ENCODE assay signal across 8 mouse cellular contexts in genomic region chr5:71656771-71657170, GRCm38 (mm10). TPM values are rescaled to one million over a fixed set of nuclear protein-coding genes. Genes with fewer than 3 reads are reported as not detected.
A peak's percentile ranks its signal among the peaks of the same experiment; 100 is the strongest.
DNase-seq lines count a peak whose midpoint lies in the region; ATAC-seq lines count a peak whose summit lies in the region.
"Had no signal": no experiment of that assay in that cellular context is flagged by ENCODE, and none has a peak within 500 bp of the region (broad histone marks: within the 10 kb centered on the region; RNA-seq: fewer than 3 reads in every experiment).

No protein-coding gene starts in this region.

- peak overlapping the region; percentile 60; the same call in 1 of the 2 replicates for H3K4me3 ChIP-seq in lung, embryonic 16.5 days (ENCODE audit: low read length)
- peak overlapping the region; percentile 51; the same call in 1 of the 2 replicates for H3K4me3 ChIP-seq in forebrain, embryonic 11.5 days (ENCODE audit: low read depth, low read length)
- peak overlapping the region; percentile 59 for H3K4me3 ChIP-seq in neural tube, embryonic 14.5 days (ENCODE audit: low read depth, low read length)

- no peak for ATAC-seq in lung, embryonic 16.5 days (ENCODE audit: low read depth)
- no peak for ATAC-seq in forebrain, embryonic 11.5 days (replicated peaks; ENCODE audit: low FRiP score)
- no peak for ATAC-seq in neural tube, embryonic 14.5 days (ENCODE audit: low read depth)

- DNase-seq in lung, postnatal 14 days: no peak
- DNase-seq in forebrain, embryonic 11.5 days (ENCODE audit: low spot score): no peak
- DNase-seq in layer of hippocampus, adult 9-11 months: peak; percentile 56
- DNase-seq in lung, postnatal 4 days: no peak
- DNase-seq in spleen, adult 12 weeks (ENCODE audit: low spot score): no peak

- H3K27me3 ChIP-seq in lung, embryonic 16.5 days (ENCODE audit: control insufficient read depth, insufficient read depth, low read depth, low read length): peaks cover 17% of the 10 kb centered on the region
- H3K27me3 ChIP-seq in forebrain, embryonic 11.5 days (ENCODE audit: control insufficient read depth, insufficient read depth, low read length): peaks cover 4% of the 10 kb centered on the region
- peaks cover 5% of the 10 kb centered on the region for H3K27me3 ChIP-seq in neural tube, embryonic 14.5 days (ENCODE audit: control insufficient read depth, insufficient read depth, low read length)

- no peak overlapping the region for H3K27ac ChIP-seq in lung, embryonic 16.5 days (ENCODE audit: low read length)
- no peak overlapping the region for H3K27ac ChIP-seq in forebrain, embryonic 11.5 days (ENCODE audit: low read depth, low read length)
- no peak overlapping the region for H3K27ac ChIP-seq in neural tube, embryonic 14.5 days (ENCODE audit: low read depth, low read length)
- H3K27ac ChIP-seq: macrophage had no signal

- no peaks in the 10 kb centered on the region for H3K4me1 ChIP-seq in lung, embryonic 16.5 days (replicated peaks; ENCODE audit: control insufficient read depth, insufficient read depth, low read length)
- peaks cover 5% of the 10 kb centered on the region; the same call in 1 of the 2 replicates for H3K4me1 ChIP-seq in forebrain, embryonic 11.5 days (replicated peaks; ENCODE audit: control insufficient read depth, insufficient read depth, low read length)
- H3K4me1 ChIP-seq in neural tube, embryonic 14.5 days (ENCODE audit: control insufficient read depth, insufficient read depth, low read length): no peaks in the 10 kb centered on the region

- H3K9me3 ChIP-seq in lung, embryonic 16.5 days (ENCODE audit: control insufficient read depth, low read length): no peaks in the 10 kb centered on the region
- H3K9me3 ChIP-seq in forebrain, embryonic 11.5 days (ENCODE audit: control insufficient read depth, low read length): no peaks in the 10 kb centered on the region
- H3K9me3 ChIP-seq in neural tube, embryonic 14.5 days (ENCODE audit: control insufficient read depth, low read length): no peaks in the 10 kb centered on the region

- no peaks in the 10 kb centered on the region for H3K36me3 ChIP-seq in lung, embryonic 16.5 days (ENCODE audit: control insufficient read depth, insufficient read depth, low read length)
- H3K36me3 ChIP-seq in forebrain, embryonic 11.5 days (ENCODE audit: control insufficient read depth, insufficient read depth, low read length): no peaks in the 10 kb centered on the region
- no peaks in the 10 kb centered on the region for H3K36me3 ChIP-seq in neural tube, embryonic 14.5 days (ENCODE audit: control insufficient read depth, insufficient read depth, low read length)

- WGBS in lung, embryonic 16.5 days: 3% methylated on average over 10 of the region's 10 CpGs
- 4% methylated on average over 10 of the region's 10 CpGs for WGBS in forebrain, embryonic 11.5 days
- 11% methylated on average over 10 of the region's 10 CpGs for WGBS in neural tube, embryonic 14.5 days

- peak overlapping the region; percentile 97 for H3K4me2 ChIP-seq in lung, embryonic 16.5 days (ENCODE audit: low read depth, low read length)
- peak overlapping the region; percentile 88 for H3K4me2 ChIP-seq in forebrain, embryonic 11.5 days (ENCODE audit: low read depth, low read length, severe bottlenecking)
- H3K4me2 ChIP-seq in neural tube, embryonic 14.5 days (ENCODE audit: low read depth, low read length): peak overlapping the region; percentile 96

- no peak overlapping the region for H3K9ac ChIP-seq in lung, embryonic 16.5 days (ENCODE audit: low read length)
- H3K9ac ChIP-seq in forebrain, embryonic 11.5 days (ENCODE audit: low read length): no peak overlapping the region
- no peak overlapping the region for H3K9ac ChIP-seq in neural tube, embryonic 14.5 days (replicated peaks; ENCODE audit: low read depth, low read length)

RNA-seq across cellular contexts. Expression of gene Gabrb1, which starts 1.1 kb away (rescaled TPM):
- polyA plus RNA-seq in lung, embryonic 16.5 days (2015; fragmentation: Nextera tagmentation; extraction: Ambion mirVana): 0.20 and 0.28 TPM in 2 replicates
- polyA plus RNA-seq in forebrain, embryonic 11.5 days (2014; fragmentation: Nextera tagmentation; extraction: Ambion mirVana): 0.37 and 0.51 TPM in 2 replicates
- 21.2 and 32.2 TPM in 2 replicates for polyA plus RNA-seq in neural tube, embryonic 14.5 days (2014; fragmentation: Nextera tagmentation; extraction: Ambion mirVana)
- polyA plus RNA-seq: macrophage had no signal

RNA-seq across cellular contexts. Expression of gene Gabra4, which starts 1.3 kb away (rescaled TPM):
- 1.4 and 1.8 TPM in 2 replicates for polyA plus RNA-seq in lung, embryonic 16.5 days (2015; fragmentation: Nextera tagmentation; extraction: Ambion mirVana)
- 1.9 and 2.7 TPM in 2 replicates for polyA plus RNA-seq in forebrain, embryonic 11.5 days (2014; fragmentation: Nextera tagmentation; extraction: Ambion mirVana)
- polyA plus RNA-seq in neural tube, embryonic 14.5 days (2014; fragmentation: Nextera tagmentation; extraction: Ambion mirVana): 12.5 and 20.5 TPM in 2 replicates
- polyA plus RNA-seq: macrophage had no signal

Comparison
In these comparisons a context has a peak if more than half of its experiments do, and no peak if none do; other contexts are left out.
1. RNA of gene Gabrb1, which starts 1.1 kb away (polyA plus RNA-seq): 21.2 to 32.2 TPM in neural tube, embryonic 14.5 days; 0.37 to 0.51 TPM in forebrain, embryonic 11.5 days and 0.20 to 0.28 TPM in lung, embryonic 16.5 days; every median in the first group is over 10 times any median in the second.
2. Peak in every context shown above with its lines, with median percentiles within 50 percentile points of each other: H3K4me2 ChIP-seq and H3K4me3 ChIP-seq.